Mouse (Mus musculus) T-helper 2 cell (primary cell): ENCODE data around the gene Htatsf1.

Source experiments
- in situ Hi-C: fragments of 300-600 bp; cut with MboI, MseI; formaldehyde crosslinking; loops from one replicate; pipeline ENCODE4 v1.15.1; 2025; ENCODE audit warnings: high pct_unique_total_duplicates

The Htatsf1 gene

GRCm38 (mm10) chrX:57053174-57053992, at the start of gene Htatsf1:
Gene Htatsf1, plus strand, starts transcription at chrX:57053583.
- in situ Hi-C loops: loop anchor here (10.0 kb wide), 1 partner anchor 201 kb away; no protein-coding TSS in a partner anchor

GRCm38 (mm10) chrX:57012891-57013290, 40.5 kb upstream of the Htatsf1 start:
- in situ Hi-C loops: no loop called here

- in situ Hi-C loops: loop anchor here (10.0 kb wide), 1 partner anchor 438 kb away; the partner anchor contains the start of gene Slc9a6
These were observed 10.6 kb upstream of the Htatsf1 start, which contains the start of gene Brs3 for GRCm38 (mm10) chrX:57042774-57043173. Gene Brs3, plus strand, starts transcription at chrX:57043074.

- in situ Hi-C loops: loop anchor here (10.0 kb wide), 1 partner anchor 439 kb away; the partner anchor contains the start of gene Slc9a6
These were observed 9.5 kb upstream of the Htatsf1 start for GRCm38 (mm10) chrX:57043869-57044268.

- in situ Hi-C loops: loop anchor here (10.0 kb wide), 1 partner anchor 202 kb away; no protein-coding TSS in a partner anchor
These were observed 572 bp upstream of the Htatsf1 start for GRCm38 (mm10) chrX:57052848-57053173.

- in situ Hi-C loops: loop anchor here (10.0 kb wide), 1 partner anchor 201 kb away; no protein-coding TSS in a partner anchor
These were observed 606 bp downstream of the Htatsf1 start for GRCm38 (mm10) chrX:57053993-57054385.

- in situ Hi-C loops: no loop called here
These were observed 28.1 kb downstream of the Htatsf1 start for GRCm38 (mm10) chrX:57081496-57081895.

- in situ Hi-C loops: no loop called here
These were observed 34.4 kb downstream of the Htatsf1 start, which contains the start of gene Vgll1 for GRCm38 (mm10) chrX:57087806-57088205. Gene Vgll1, plus strand, starts transcription at chrX:57088106.

- in situ Hi-C loops: no loop called here
These were observed 50.0 kb downstream of the Htatsf1 start for GRCm38 (mm10) chrX:57103415-57103814.

- in situ Hi-C loops: no loop called here
These were observed 53.6 kb downstream of the Htatsf1 start for GRCm38 (mm10) chrX:57106956-57107355.
